ENCODE assay signal across 16 mouse cellular contexts in genomic region chr12:44462976-44463375, GRCm38 (mm10).
DNase-seq lines count a peak whose midpoint lies in the region; ATAC-seq and TF ChIP-seq lines count a peak whose summit lies in the region.
"Had no signal": no experiment of that assay in that cellular context is flagged by ENCODE, and none has a peak within 500 bp of the region (broad histone marks: within the 10 kb centered on the region; RNA-seq: fewer than 3 reads in every experiment).

No protein-coding gene starts in this region.

- H3K4me3 ChIP-seq in forebrain, embryonic 11.5 days (ENCODE audit: low read depth, low read length): no peak overlapping the region
- no peak overlapping the region for H3K4me3 ChIP-seq in forebrain, embryonic 10.5 days
- no peak overlapping the region for H3K4me3 ChIP-seq in forebrain, postnatal 0 days (ENCODE audit: low read depth, low read length)
- H3K4me3 ChIP-seq in midbrain, embryonic 15.5 days: no peak overlapping the region
- no peak overlapping the region for H3K4me3 ChIP-seq in heart, embryonic 12.5 days
- H3K4me3 ChIP-seq: liver, embryonic 13.5 days had no signal

- no peak for TF ChIP-seq CTCF in forebrain, postnatal 0 days (IDR thresholded peaks at IDR 0.05; ENCODE audit: low read depth)

- H3K4me1 ChIP-seq in forebrain, embryonic 11.5 days (replicated peaks; ENCODE audit: control insufficient read depth, insufficient read depth, low read length): no peaks in the 10 kb centered on the region; the same call in 1 of the 2 replicates
- H3K4me1 ChIP-seq in forebrain, embryonic 10.5 days: peaks cover 6% of the 10 kb centered on the region
- H3K4me1 ChIP-seq in forebrain, postnatal 0 days (ENCODE audit: insufficient read depth): no peaks in the 10 kb centered on the region
- peaks cover 13% of the 10 kb centered on the region for H3K4me1 ChIP-seq in midbrain, embryonic 15.5 days
- H3K4me1 ChIP-seq in heart, embryonic 12.5 days (replicated peaks): no peaks in the 10 kb centered on the region
- H3K4me1 ChIP-seq: liver, embryonic 13.5 days had no signal

- DNase-seq in forebrain, embryonic 11.5 days (ENCODE audit: low spot score): no peak
- DNase-seq in forebrain, embryonic 10.5 days (ENCODE audit: extremely low spot score, low spot score): no peak
- peak; percentile 58 for DNase-seq in Muller cell, postnatal 12 days (ENCODE audit: inconsistent ontology term)
- peak; percentile 32 for DNase-seq in forebrain, postnatal 0 days
- DNase-seq in right cerebral cortex, adult 2 months (ENCODE audit: low spot score in 2 of 2): no peak
- DNase-seq in gastrocnemius, adult 18-20 months (ENCODE audit: low spot score): no peak
- DNase-seq: adrenal gland, postnatal 36 days; gastrocnemius, postnatal 10 days; kidney, postnatal 25 days; liver, embryonic 13.5 days; lung, postnatal 10 days; right cerebral cortex, postnatal 25 days had no signal

- no peaks in the 10 kb centered on the region for H3K9me3 ChIP-seq in forebrain, embryonic 11.5 days (ENCODE audit: control insufficient read depth, low read length)
- H3K9me3 ChIP-seq in forebrain, embryonic 10.5 days: no peaks in the 10 kb centered on the region
- H3K9me3 ChIP-seq in forebrain, postnatal 0 days (ENCODE audit: low read length): no peaks in the 10 kb centered on the region
- H3K9me3 ChIP-seq in midbrain, embryonic 15.5 days: no peaks in the 10 kb centered on the region
- no peaks in the 10 kb centered on the region for H3K9me3 ChIP-seq in heart, embryonic 12.5 days (replicated peaks)
- H3K9me3 ChIP-seq: liver, embryonic 13.5 days had no signal

- no peaks in the 10 kb centered on the region for H3K36me3 ChIP-seq in forebrain, embryonic 11.5 days (ENCODE audit: control insufficient read depth, insufficient read depth, low read length)
- no peaks in the 10 kb centered on the region for H3K36me3 ChIP-seq in forebrain, embryonic 10.5 days (replicated peaks)
- H3K36me3 ChIP-seq in forebrain, postnatal 0 days (ENCODE audit: insufficient read depth): no peaks in the 10 kb centered on the region
- no peaks in the 10 kb centered on the region for H3K36me3 ChIP-seq in midbrain, embryonic 15.5 days (replicated peaks)
- no peaks in the 10 kb centered on the region for H3K36me3 ChIP-seq in heart, embryonic 12.5 days
- H3K36me3 ChIP-seq: liver, embryonic 13.5 days had no signal

- H3K27me3 ChIP-seq in forebrain, embryonic 11.5 days (ENCODE audit: control insufficient read depth, insufficient read depth, low read length): no peaks in the 10 kb centered on the region
- H3K27me3 ChIP-seq in forebrain, embryonic 10.5 days (ENCODE audit: poor library complexity, severe bottlenecking): no peaks in the 10 kb centered on the region
- no peaks in the 10 kb centered on the region for H3K27me3 ChIP-seq in forebrain, postnatal 0 days (ENCODE audit: insufficient read depth, low read length)
- no peaks in the 10 kb centered on the region for H3K27me3 ChIP-seq in midbrain, embryonic 15.5 days (replicated peaks)
- no peaks in the 10 kb centered on the region for H3K27me3 ChIP-seq in heart, embryonic 12.5 days (replicated peaks)
- H3K27me3 ChIP-seq: liver, embryonic 13.5 days had no signal

- no peak overlapping the region for H3K9ac ChIP-seq in forebrain, embryonic 11.5 days (ENCODE audit: low read length)
- no peak overlapping the region for H3K9ac ChIP-seq in forebrain, postnatal 0 days
- no peak overlapping the region for H3K9ac ChIP-seq in midbrain, embryonic 15.5 days
- no peak overlapping the region for H3K9ac ChIP-seq in heart, embryonic 12.5 days
- H3K9ac ChIP-seq: liver, embryonic 13.5 days had no signal

- 0 out of 2 replicates have a peak, but pooled peaks have one; percentile 46 for ATAC-seq in forebrain, embryonic 11.5 days (replicated peaks; ENCODE audit: low FRiP score)
- ATAC-seq in forebrain, postnatal 0 days: peak; percentile 67
- ATAC-seq in midbrain, embryonic 15.5 days (replicated peaks): 0 out of 2 replicates have a peak, but pooled peaks have one; percentile 24
- no peak for ATAC-seq in heart, embryonic 12.5 days (ENCODE audit: insufficient number of reproducible peaks, low FRiP score)
- ATAC-seq: activated CD4-positive, CD25-positive, alpha-beta regulatory T cell, adult 4 months; intestine, embryonic 16.5 days had no signal

- H3K27ac ChIP-seq in forebrain, embryonic 11.5 days (ENCODE audit: low read depth, low read length): 0 out of 2 replicates have a peak overlapping the region, but pooled peaks have one; percentile 34
- no peak overlapping the region for H3K27ac ChIP-seq in forebrain, embryonic 10.5 days
- H3K27ac ChIP-seq in forebrain, postnatal 0 days (ENCODE audit: low read depth, low read length): peak overlapping the region; percentile 36; the same call in 1 of the 2 replicates
- peak overlapping the region; percentile 57; the same call in 1 of the 2 replicates for H3K27ac ChIP-seq in midbrain, embryonic 15.5 days
- no peak overlapping the region for H3K27ac ChIP-seq in heart, embryonic 12.5 days (ENCODE audit: poor library complexity, severe bottlenecking)
- H3K27ac ChIP-seq: liver, embryonic 13.5 days had no signal

- WGBS in forebrain, embryonic 11.5 days: 59% methylated on average over 6 of the region's 6 CpGs
- WGBS in forebrain, embryonic 10.5 days: 81% methylated on average over 6 of the region's 6 CpGs
- WGBS in forebrain, postnatal 0 days: 26% methylated on average over 6 of the region's 6 CpGs
- WGBS in midbrain, embryonic 15.5 days: 49% methylated on average over 6 of the region's 6 CpGs
- WGBS in heart, embryonic 12.5 days: 69% methylated on average over 6 of the region's 6 CpGs

- H3K4me2 ChIP-seq in forebrain, embryonic 11.5 days (ENCODE audit: low read depth, low read length, severe bottlenecking): no peak overlapping the region
- no peak overlapping the region for H3K4me2 ChIP-seq in forebrain, postnatal 0 days (ENCODE audit: low read depth)
- no peak overlapping the region for H3K4me2 ChIP-seq in midbrain, embryonic 15.5 days
- no peak overlapping the region for H3K4me2 ChIP-seq in heart, embryonic 12.5 days
- H3K4me2 ChIP-seq: liver, embryonic 13.5 days had no signal

Comparison
In these comparisons a context has a peak if more than half of its experiments do, and no peak if none do; other contexts are left out.
1. DNase-seq: peak in Muller cell, postnatal 12 days (single experiment) and forebrain, postnatal 0 days (single experiment); none in forebrain, embryonic 11.5 days (single experiment), forebrain, embryonic 10.5 days (single experiment), right cerebral cortex, adult 2 months (0 of 2) and gastrocnemius, adult 18-20 months (single experiment).
2. H3K27ac ChIP-seq: peak in forebrain, embryonic 11.5 days (single experiment), forebrain, postnatal 0 days (single experiment) and midbrain, embryonic 15.5 days (single experiment); none in forebrain, embryonic 10.5 days (single experiment) and heart, embryonic 12.5 days (single experiment).